ENCODE assay signal across 1 mouse cellular context in the genomic region with DNA sequence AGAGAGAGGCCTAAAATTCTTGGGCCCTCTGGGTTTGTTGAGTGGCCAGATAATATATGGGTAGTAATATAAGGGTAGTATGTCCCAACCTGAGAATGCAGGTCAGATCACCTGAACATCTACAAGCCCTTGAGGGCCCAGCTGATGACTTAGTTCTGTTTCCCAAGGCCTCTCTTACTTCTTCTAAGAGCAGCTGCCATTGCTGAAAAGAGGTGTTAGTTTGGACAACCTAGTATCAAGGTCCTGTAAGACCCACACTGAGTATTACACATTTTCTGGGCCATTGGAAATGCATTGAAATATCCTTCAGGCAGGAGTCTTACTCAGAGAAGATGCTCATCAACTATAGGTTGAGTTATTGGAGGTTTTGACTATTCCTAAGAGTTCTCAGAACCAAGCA.
TF ChIP-seq lines count a peak whose summit lies in the region.

No protein-coding gene starts in this region.

TF ChIP-seq in MEL, 35 proteins besides CTCF, POLR2A, EP300 and RAD21:
- TF ChIP-seq MAFK (IDR thresholded peaks at IDR 0.05; ENCODE audit: borderline replicate concordance, low read depth, low read length) (no peak), KAT2A (conservative IDR thresholded peaks at IDR 0.05; ENCODE audit: low read depth, low read length) (no peak), MYB (IDR thresholded peaks at IDR 0.05; ENCODE audit: low read depth, low read length) (no peak), ZKSCAN1 (IDR thresholded peaks at IDR 0.05; ENCODE audit: low read depth, low read length) (no peak), ZNF384 (IDR thresholded peaks at IDR 0.05; ENCODE audit: low read depth, low read length) (no peak), GABPA (IDR thresholded peaks at IDR 0.05; ENCODE audit: low read depth, low read length) (no peak), USF2 (IDR thresholded peaks at IDR 0.05; ENCODE audit: borderline replicate concordance in 1 of 2, insufficient read depth in 1 of 2, low read depth in 1 of 2, low read length in 2 of 2) (no peak), JUND (IDR thresholded peaks at IDR 0.05; ENCODE audit: low read depth, low read length) (no peak), BHLHE40 (IDR thresholded peaks at IDR 0.05; ENCODE audit: borderline replicate concordance, low read depth, low read length) (no peak), TAL1 (IDR thresholded peaks at IDR 0.05; ENCODE audit: low read length) (no peak)
